In genomic region chr2:165641909-165642505, GRCm38 (mm10) we compare ENCODE assay signal across 10 mouse cellular contexts. TPM values are rescaled to one million over a fixed set of nuclear protein-coding genes. Genes with fewer than 3 reads are reported as not detected.
DNase-seq lines count a peak whose midpoint lies in the region; ATAC-seq lines count a peak whose summit lies in the region.
"Had no signal": no experiment of that assay in that cellular context is flagged by ENCODE, and none has a peak within 500 bp of the region (broad histone marks: within the 10 kb centered on the region; RNA-seq: fewer than 3 reads in every experiment).

No protein-coding gene starts in this region.

- peaks cover 3% of the 10 kb centered on the region; the same call in 1 of the 2 replicates for H3K9me3 ChIP-seq in hindbrain, embryonic 13.5 days
- H3K9me3 ChIP-seq in midbrain, embryonic 13.5 days = no peaks in the 10 kb centered on the region

- H3K4me3 ChIP-seq in hindbrain, embryonic 13.5 days = no peak overlapping the region
- H3K4me3 ChIP-seq in midbrain, embryonic 13.5 days (replicated peaks) = no peak overlapping the region

- H3K4me1 ChIP-seq in hindbrain, embryonic 13.5 days (replicated peaks) = peaks cover 28% of the 10 kb centered on the region
- peaks cover 14% of the 10 kb centered on the region for H3K4me1 ChIP-seq in midbrain, embryonic 13.5 days (replicated peaks)

- no peaks in the 10 kb centered on the region for H3K27me3 ChIP-seq in hindbrain, embryonic 13.5 days
- H3K27me3 ChIP-seq in midbrain, embryonic 13.5 days = no peaks in the 10 kb centered on the region

- H3K9ac ChIP-seq in hindbrain, embryonic 13.5 days = no peak overlapping the region; the same call in 1 of the 2 replicates
- no peak overlapping the region for H3K9ac ChIP-seq in midbrain, embryonic 13.5 days (replicated peaks)

- H3K27ac ChIP-seq in hindbrain, embryonic 13.5 days = peak overlapping the region; percentile 55
- H3K27ac ChIP-seq in midbrain, embryonic 13.5 days = no peak overlapping the region
- H3K27ac ChIP-seq: macrophage had no signal

- intact Hi-C loops in gastrocnemius, postnatal 14 days (cut with DNase I; ENCODE audit: low total_unique reads) = no loop called here

- peak; percentile 57; the same call in 1 of the 2 replicates for ATAC-seq in hindbrain, embryonic 13.5 days (ENCODE audit: low FRiP score)
- ATAC-seq in midbrain, embryonic 13.5 days = peak; percentile 17; the same call in 1 of the 2 replicates
- ATAC-seq in CD4-positive, CD25-positive, alpha-beta regulatory T cell, adult 4 months = no peak

- H3K4me2 ChIP-seq in hindbrain, embryonic 13.5 days = 0 out of 2 replicates have a peak overlapping the region, but pooled peaks have one; percentile 13
- H3K4me2 ChIP-seq in midbrain, embryonic 13.5 days (replicated peaks) = no peak overlapping the region

- DNase-seq in cerebellum, postnatal 25 days = peak; percentile 72 to 81
- no peak for DNase-seq in cerebellum, adult 9-10 months
- peak; percentile 59 for DNase-seq in c-Kit-positive CD71-positive TER-119-negative erythroid progenitor cells, embryonic 14.5 days (ENCODE audit: low read depth)
- no peak for DNase-seq in gastrocnemius, postnatal 14 days
- DNase-seq in thymus, postnatal 0 days (ENCODE audit: low spot score) = no peak
- DNase-seq: kidney, postnatal 36 days had no signal

- 42% methylated on average over 14 of the region's 14 CpGs for WGBS in hindbrain, embryonic 13.5 days
- 62% methylated on average over 14 of the region's 14 CpGs for WGBS in midbrain, embryonic 13.5 days

- H3K36me3 ChIP-seq in hindbrain, embryonic 13.5 days = no peaks in the 10 kb centered on the region
- H3K36me3 ChIP-seq in midbrain, embryonic 13.5 days = no peaks in the 10 kb centered on the region

RNA-seq across cellular contexts. Expression of gene Eya2, which starts 47.2 kb away (rescaled TPM):
- polyA plus RNA-seq in hindbrain, embryonic 13.5 days (2015; fragmentation: Nextera tagmentation; extraction: Ambion mirVana) = 12.8 and 13.1 TPM in 2 replicates
- polyA plus RNA-seq in midbrain, embryonic 13.5 days (2015; fragmentation: Nextera tagmentation; extraction: Ambion mirVana) = 4.4 TPM in 2 replicates
- total RNA-seq in gastrocnemius, postnatal 14 days (2021) = 1 to 10 TPM; 3.7 to 5.1 TPM
- polyA plus RNA-seq in thymus, postnatal 0 days (2015; fragmentation: Nextera tagmentation; extraction: Ambion mirVana) = 23.5 and 27.3 TPM in 2 replicates
- 10 to 100 TPM; 11.9 to 18.9 TPM for polyA plus RNA-seq in CD4-positive, CD25-positive, alpha-beta regulatory T cell, adult 4 months (2017; shearing (Covaris generic))
- polyA plus RNA-seq: macrophage had no signal

Comparison
In these comparisons a context has a peak if more than half of its experiments do, and no peak if none do; other contexts are left out.
1. DNase-seq: peak in cerebellum, postnatal 25 days (2 of 2) and c-Kit-positive CD71-positive TER-119-negative erythroid progenitor cells, embryonic 14.5 days (single experiment); none in cerebellum, adult 9-10 months (single experiment), gastrocnemius, postnatal 14 days (single experiment) and thymus, postnatal 0 days (single experiment).